Mouse (Mus musculus) 3134 (cell line): ENCODE data around the gene Cysltr1.

Experiments
- DNase-seq: peaks from one replicate; pipeline ENCODE4 v3.0.0-alpha.2; 2011; ENCODE audit warnings: low spot score; ENCODE audit not compliant: insufficient read length; ENCODE audit errors: extremely low read depth

The Cysltr1 gene

DNA sequence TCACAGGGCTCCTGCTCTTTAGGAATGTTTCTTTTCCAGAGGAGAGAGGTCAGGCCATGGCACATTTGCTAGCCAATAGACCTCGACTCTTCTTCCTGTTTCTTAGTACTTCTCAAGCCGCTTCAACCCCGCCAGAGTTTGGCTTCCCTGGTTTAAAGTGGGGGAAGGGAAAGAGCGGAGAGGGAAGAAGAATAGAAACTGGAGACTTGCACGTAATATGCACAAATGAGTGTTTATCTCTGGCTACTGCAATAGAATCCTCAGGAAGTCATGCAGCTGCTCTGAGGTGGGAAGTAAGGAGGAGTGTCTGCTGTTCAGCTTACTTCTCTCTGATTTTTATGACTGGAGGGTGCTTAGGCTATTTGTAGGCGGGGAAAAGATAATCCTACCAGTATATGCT lies at the start of gene Cysltr1:
Cysltr1 (minus strand) TSS at position 294 of the 400 bp plus-strand sequence.
- no peak for DNase-seq

DNA sequence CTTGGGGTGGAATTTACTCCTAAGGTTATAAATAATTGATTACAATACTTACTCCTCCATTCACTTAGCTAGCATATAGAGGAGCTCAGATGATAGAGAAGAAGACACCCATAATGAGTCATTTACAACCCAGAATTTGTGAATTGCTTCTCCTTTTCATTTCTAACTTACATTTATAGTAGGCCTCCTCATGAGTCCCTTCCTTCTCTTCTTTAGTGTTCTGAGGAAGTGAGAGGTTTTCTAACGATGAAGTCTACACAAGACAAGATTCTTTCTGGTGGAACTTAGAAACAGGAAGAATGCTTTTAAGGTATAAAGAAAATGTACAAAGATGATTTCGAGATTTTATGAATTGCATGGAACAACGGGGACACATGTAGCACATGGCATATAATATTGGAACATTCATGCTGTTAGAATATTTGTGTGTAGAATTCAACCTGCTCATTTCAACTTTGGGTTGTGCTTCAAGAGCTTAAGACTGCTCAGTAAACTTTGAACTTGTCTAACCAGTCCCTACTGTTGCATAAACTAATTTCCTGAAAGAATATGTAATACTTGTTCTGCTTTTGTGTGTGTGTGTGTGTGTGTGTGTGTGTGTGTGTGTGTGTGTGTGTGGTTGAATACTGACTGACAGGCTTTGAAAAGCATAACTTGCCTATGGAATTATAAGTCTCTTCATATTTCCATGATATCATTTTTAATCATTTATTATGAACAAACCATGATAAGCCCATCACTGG lies 31.5 kb upstream of the Cysltr1 start:
- no peak for DNase-seq

DNA sequence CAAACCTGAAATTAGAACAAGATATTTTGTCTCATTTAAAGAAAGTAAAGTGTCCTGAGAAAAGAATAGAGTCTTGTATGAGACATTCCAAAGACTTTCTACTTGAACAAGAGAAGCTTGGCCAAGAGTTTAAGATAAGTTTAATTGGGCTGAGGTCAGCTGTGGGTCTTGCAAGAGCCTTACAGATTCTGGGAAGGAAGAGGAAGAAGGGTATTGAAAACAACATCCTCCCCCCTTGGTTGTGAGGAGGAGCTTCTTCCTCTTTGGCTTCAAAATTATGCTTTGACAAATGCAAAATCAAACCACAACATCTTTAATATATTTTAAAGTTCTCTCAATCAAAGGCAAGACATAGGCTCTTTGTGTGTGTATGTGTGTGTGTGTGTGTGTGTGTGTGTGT lies 30.1 kb upstream of the Cysltr1 start:
- no peak for DNase-seq

DNA sequence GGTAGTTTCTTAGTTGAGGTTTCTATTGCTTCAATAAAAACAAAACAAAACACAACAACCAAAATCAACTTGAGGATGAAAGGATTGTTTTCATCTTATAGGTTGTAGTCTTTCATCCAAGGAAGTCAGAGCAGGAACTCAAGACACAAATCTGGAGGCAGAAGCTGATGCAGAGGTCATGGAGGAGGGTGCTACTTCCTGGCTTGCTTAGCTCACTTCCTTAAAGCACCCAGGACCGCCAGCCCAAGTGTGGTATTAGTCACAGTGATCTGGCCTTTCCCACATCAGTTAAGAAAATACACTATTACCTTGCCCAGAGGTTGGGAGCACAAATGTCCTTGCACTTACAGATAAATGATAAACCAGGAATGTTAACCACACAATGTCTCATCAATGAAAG lies 25.0 kb upstream of the Cysltr1 start:
- no peak for DNase-seq

DNA sequence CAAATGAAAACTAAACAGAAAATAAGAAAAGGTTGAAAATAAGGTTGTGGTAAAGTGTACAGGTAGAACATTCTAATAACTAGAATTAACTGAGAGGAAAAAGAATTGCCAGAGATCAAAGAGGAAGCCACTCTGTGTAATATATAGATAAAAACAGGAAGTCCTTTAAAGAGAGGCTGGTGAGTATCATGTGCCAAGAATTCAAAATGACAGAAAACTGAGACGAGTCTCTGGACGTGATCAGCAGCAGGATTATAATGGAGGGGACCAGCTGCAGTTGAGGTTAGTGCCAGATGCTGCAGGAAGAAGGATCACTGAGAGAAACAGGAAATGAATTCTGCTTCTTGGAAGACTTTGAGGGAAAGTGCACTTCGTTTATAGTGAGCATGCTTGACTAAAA lies 20.2 kb upstream of the Cysltr1 start:
- no peak for DNase-seq

DNA sequence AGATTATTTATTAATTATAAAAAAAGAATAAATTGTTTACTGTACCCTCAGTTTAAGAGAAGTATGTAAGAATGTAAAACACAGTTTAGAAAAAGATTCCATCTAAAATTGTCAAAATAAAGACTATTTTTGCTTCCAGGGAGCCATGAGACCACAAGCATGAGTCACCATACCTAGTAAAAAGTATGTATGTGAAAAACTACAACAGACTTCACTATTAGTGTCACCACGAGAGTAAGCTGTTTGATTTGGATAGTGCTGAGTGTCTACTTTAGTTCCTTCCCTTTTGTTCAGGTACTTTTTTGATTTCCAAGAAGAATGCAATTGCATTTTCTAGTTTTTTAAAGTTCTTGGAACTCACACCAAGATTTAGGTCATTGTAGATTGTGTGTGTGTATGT lies 19.0 kb upstream of the Cysltr1 start:
- no peak for DNase-seq

DNA sequence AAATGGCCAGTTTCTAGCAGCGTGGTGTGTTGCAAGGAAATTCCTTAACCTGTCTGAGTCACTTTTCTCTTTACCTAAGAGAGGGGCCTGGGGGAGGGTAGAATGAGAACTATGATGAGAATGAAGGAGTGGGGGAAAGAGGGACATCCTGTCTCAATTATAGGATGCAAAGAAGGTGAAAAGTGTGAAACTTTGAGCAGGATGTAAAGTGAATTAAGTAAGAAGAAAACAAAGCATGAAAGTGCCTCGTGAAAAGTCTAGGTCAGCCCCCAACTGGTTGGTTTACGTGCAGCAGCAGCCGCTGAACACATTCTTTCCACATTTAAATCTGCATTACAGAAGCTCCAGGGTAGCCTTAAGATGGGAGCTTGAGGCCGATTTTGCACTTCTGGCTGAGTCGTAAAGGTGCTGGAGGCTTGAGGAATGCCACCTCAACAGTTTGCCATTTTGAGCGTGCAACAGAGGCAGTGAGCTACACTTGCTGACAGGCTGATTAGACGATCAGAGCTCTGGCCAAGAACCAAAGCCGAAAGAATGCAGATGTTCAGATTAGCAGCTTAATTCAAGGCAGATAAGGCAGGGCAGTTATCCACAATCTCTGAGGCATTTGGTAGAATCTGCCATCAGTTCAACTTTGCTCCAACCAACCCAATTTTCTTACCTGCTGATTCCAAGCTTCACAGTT lies 763 bp downstream of the Cysltr1 start:
- DNase-seq = no peak

DNA sequence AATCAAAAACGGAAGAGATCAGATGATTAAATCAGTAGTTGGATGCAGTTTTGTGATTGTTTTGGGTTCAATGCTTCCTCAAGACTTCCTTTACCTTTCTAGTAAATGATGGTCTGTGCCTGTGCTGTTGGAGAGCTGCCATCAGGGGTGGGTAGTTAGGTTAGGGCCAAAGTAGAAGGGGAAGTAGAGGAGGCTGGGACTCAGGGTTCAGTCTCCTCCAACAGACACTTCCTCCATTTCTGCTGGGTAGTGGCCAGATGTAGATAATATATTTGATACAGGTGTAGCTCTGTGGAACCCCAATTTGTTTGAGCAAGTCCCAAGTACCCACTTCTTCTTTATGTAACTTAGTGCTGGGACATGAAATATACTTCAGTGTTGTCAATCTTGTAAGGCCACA lies 7.6 kb downstream of the Cysltr1 start:
- no peak for DNase-seq

DNA sequence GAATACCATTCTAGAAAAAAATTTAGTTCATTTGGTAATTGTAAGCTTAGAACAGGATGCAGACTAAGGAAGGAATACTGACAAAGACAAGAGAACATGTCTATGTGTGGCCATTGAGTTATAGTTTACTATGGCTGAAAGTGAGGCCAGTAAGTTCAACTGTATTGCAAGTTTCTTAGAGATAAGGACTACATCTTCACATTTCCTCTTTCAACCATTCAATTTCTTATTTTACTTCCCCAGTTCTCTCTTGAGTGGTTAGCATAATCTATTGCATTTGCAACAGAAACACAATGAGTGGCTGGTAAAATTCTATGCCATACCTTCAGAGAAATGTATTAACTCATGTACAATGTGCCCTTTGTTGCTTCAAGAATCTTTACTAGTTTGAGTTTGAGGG lies 9.6 kb downstream of the Cysltr1 start:
- DNase-seq = no peak

DNA sequence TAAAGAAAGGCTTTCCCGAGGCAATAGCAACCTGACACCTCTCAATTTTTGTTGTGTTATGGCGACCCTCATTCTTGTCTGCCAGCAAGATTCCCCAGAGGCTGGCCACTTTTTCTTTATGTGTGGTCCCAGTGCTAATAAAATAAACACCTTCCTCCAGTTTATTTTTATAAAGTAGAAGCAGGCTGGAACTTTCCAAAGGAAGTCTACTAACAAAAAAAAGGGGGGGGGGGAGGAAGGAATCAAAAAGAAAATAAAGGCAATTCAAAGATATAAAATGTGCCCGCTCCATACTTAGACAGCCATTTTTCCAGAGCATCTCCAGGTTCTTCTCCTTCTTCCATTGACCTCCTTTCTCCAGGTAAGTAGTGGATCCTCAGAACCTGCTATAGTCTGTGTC lies 20.6 kb downstream of the Cysltr1 start, which contains the start of gene Gm5127:
Gm5127 (plus strand) TSS at position 301 of the 400 bp plus-strand sequence.
- no peak for DNase-seq

DNA sequence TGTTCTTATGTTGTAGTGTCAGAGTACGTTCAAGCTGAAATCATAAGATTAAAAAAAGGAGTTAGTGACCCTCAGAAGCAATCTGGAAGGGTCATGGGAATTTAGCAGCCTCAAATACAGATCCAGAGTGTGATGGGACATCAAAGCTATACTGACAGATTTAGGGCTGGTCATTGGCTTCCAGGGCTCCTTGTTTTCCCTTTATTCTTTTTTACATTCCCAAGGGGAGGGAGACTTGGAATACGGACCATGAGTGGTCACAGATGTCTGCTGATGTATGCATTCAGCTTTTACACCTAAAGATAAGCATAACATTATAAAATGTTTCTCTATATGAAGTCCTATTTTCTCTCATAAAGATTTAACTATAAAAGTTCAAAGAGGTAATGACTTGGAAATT lies 21.3 kb downstream of the Cysltr1 start:
- DNase-seq = no peak

DNA sequence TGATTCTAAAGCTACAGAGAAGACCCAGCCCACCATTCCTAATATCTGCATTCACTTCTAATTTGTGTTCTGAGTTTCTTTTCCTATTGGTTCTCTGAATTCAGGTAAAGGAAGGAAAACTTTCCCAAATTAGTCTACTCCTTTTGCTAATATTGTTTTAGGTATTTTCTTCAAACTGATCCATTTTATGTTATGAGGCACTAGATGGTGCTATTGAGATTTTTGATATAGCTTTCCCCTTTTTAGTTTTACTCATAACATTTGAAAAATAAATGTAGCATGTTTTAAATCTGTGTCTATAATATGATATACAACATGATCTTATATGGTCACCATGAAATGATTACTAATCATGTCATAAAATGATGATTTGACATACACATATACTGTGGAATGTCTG lies 23.1 kb downstream of the Cysltr1 start:
- DNase-seq = no peak

DNA sequence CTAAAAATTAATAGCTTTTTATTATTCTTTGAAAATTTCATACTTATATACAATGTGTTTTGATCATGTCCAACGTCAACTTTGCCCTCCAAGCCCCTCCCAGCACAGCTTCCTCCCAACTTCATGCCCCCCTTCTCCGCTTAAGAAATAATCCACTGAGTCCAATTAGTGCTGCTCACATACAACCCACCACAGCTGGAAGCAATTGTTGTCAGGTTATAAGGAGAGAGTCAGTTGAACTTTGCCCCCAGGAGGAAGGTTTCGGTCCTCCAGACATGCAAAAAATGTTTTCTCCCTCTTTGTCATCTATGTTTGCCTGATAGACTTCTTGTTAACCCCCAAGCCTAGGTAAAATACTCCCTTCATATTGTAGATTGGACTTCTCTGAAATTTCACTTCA lies 24.5 kb downstream of the Cysltr1 start:
- DNase-seq = no peak

DNA sequence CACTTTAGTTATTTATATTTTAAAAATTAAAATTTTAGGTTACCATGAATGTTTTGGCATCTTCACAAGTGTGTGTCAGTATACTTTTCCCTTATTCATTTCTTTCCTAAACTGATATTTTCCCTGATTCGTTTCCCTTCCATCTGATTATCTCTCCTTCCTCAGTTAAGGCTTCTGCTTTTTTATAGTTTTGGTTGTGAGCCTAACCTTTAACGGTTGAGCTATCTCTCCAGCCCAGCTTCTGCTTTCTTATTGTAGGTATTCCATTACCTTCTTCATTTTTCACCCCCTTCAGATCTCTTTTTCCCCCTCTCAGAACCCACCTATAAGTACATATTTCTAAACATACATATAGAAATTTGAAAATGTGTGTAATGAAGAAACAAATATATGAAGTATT lies 48.0 kb downstream of the Cysltr1 start:
- DNase-seq = no peak

DNA sequence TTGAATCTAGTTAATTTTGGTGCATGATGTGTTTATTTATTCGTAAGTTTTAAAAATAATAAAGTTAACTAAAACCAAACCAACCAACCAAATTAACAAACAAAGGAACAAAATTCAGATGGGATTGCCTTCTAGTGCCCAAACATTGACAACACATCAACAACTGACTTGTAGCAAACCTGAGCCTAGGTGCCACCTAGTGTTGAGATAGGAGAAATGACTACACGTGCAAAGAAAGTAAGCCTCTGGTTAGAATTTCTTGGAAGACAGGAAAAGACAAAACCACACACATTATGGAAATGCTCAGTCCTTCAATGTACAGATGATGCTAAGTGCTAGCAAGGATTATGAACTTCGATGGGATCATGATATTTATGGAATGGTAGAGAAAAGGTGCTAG lies 67.1 kb downstream of the Cysltr1 start:
- DNase-seq = no peak
